Mouse (Mus musculus): ENCODE results near the gene Stag2.

DNA sequence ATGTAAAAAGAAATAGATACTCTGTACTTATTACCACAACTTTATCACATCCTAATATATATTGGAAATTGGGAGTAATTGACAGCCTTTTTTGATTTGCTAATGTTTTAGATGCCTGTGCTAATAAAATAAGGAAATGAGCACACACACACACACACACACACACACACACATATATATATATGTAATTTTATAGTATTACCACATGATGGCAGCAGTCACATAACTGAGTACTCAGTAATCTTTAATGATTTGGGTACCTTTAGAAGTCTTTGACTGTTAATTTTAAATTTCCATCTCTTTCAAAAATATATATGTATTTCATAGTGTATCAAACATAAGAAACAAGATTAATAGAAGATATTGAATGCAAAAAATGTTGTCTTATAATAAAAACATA is 123.6 kb downstream of the Stag2 start:
- TF ChIP-seq CTCF (IDR thresholded peaks at IDR 0.05; ENCODE audit: borderline replicate concordance, insufficient read depth, low read depth, low read length) (no peak), POLR2A (IDR thresholded peaks at IDR 0.05; ENCODE audit: borderline replicate concordance, insufficient read depth, low read length) (no peak)

Data from cerebellum, adult 2 months (tissue).